Mouse (Mus musculus) A20 (cell line): ENCODE results near the gene Sorcs2.

Experiments
- DNase-seq: peaks from one replicate; pipeline ENCODE4 v3.0.0-alpha.2; 2011; ENCODE audit warnings: low read depth, low spot score

Sorcs2 gene

GRCm38 (mm10) chr5:36007649-36008048, 390.3 kb downstream of the Sorcs2 start:
- DNase-seq, result no peak

- no peak for DNase-seq
These were observed 391.4 kb downstream of the Sorcs2 start for GRCm38 (mm10) chr5:36006586-36006985.

DNA sequence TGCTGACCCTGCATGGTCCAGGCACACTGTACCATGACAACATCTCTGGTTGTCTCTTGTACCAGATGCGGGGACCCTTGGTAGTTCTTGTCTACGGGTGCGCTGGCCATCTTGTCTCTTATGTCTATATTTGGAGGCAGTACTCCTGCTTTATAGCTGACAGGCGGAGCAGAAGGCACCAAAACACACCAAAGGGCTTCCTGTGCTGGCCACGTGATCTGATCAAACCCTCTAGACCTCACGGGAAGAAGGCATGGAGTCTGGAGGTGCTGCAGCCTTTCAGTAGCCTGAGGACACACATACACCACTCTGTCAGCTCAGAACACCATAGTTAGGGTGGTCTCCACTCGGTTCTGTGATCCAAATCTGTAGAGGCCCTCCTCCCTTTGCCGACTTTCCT, 391.8 kb downstream of the Sorcs2 start:
- DNase-seq, result no peak

- DNase-seq, result no peak
These were observed 394.1 kb downstream of the Sorcs2 start for GRCm38 (mm10) chr5:36003797-36004196.

DNA sequence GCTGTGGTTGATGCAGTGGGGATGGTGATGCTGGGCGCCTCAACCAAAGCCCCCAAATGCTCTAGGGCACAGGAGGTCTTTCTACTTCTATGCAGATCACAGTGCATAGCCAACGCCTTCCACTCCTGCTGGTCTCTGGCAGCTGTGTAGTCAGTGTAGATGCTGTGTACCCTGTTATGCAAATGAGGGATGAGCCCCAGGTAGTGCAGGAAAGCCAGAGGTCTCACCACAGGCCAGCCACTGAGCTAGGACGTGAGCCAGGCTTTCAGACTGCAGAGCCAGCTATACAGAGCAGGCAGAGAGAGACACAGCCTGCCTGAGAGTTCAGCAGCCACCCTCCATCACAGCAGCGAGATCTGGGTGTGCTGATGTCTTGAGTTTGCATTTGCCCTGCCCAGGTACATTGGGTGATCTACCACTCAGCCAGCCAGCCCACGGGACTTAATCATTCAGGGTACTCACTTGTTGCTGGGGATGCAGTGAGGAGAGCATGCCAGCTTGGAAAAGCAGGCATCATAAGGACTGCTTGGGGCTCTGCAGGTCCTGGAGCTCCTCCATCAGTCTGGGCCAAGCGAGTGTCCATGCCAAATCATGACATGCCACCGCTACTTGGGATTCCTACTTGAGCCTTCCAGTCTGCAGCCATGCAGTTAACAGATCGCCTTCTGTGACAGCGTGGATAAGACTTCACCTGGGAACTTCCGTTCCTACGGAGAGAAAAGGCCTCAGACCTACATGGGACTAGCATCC, 407.8 kb downstream of the Sorcs2 start:
- DNase-seq, result peak; percentile 78

DNA sequence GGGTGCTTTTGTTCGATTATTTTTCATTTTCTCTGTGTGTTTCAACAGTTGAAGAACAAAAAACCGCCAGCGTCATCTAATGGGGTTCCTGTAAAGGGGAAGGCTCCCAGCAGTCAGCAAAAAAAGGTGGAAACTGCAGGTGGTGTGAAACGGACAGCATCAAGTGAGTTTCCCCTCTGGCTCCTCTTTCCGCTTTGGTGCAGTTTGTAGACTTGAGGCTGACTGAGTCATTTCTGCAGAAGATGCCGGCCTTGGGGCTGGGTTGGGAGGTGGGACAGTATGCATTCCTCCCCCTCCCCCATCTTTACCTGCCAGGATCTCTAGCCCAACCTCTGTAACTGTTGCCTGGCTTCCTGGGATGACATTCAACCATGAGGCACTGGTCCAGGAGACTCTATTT, 408.4 kb downstream of the Sorcs2 start:
- DNase-seq, result peak; percentile 55

DNA sequence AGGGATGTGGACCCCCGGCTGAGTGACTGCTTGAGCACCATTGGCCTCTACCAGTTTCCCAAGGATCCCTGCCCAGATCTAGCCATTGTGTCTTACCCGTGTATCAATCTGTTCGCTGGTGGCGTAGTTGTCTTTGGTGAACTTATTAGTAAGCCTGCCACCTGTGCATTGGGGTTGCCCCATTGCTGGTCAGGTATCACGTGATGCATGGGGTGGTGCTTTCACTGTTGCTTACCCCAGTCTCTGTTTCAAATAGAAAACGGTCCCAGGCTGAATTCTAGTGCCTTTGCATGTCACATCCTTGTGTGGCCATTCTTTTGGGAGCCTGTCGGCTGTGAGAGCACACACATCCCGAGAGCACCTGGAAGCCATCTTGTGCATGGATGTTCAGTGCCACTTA, 409.9 kb downstream of the Sorcs2 start:
- DNase-seq, result peak; percentile 74

DNA sequence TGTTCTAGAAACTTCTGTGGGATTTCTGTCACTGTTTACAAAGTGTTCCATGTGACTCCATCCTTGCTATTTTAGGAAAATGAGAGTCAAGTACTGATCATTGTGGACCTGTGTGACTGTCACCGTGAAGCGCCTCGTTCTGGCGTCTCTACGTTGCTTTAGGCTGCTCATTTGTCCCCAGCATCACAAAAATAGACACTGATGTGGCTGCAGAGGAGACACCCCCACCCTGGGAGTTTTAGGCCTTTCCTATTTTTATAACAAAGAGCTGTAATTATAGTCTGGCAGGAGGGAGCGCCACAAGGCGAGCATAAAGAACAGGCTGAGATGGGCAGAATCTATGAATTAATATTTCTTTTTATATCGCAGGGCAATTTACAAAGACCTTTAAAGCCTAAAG, 412.3 kb downstream of the Sorcs2 start:
- DNase-seq, result no peak

- DNase-seq, result peak; percentile 73
These were observed 416.0 kb downstream of the Sorcs2 start for GRCm38 (mm10) chr5:35981976-35982375.

DNA sequence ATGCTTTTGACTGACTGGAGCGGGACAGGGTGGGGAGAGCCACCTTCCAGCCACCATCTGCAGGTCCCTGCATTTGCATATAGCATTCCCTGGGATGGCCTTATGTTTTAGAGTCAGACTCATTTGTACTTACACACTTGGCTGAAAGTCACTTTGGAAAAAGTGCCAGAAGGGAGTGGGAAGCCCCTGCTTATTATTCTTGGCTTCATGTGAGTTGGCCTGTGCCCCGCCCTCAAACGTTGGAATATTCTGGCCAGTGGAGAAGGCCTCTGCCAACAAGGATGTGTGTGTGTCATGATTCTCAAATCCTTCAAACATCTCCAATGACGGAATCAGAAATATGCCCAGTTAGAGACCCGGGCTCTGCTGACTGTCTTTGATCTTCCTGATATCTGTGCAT, 416.6 kb downstream of the Sorcs2 start:
- no peak for DNase-seq

- DNase-seq, result no peak
These were observed 417.4 kb downstream of the Sorcs2 start for GRCm38 (mm10) chr5:35980542-35980941.

GRCm38 (mm10) chr5:35975681-35976080, 422.3 kb downstream of the Sorcs2 start:
- DNase-seq, result peak; percentile 58

DNA sequence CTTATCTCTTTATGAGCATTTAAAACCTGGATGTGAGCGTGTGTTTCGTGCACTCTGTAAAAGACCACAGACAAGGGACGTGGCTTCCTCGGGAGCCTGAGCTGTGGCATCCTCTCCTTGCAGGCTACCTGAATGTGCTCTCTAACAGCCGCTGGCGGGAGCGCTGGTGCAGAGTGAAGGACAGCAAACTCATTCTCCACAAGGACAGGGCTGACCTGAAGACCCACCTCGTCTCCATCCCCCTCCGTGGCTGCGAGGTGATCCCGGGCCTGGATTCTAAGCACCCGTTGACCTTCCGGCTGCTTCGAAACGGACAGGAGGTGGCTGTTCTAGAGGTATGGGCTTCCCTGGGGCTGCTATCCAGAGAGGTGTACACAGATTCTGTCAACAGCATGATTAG, 423.7 kb downstream of the Sorcs2 start:
- DNase-seq, result no peak

DNA sequence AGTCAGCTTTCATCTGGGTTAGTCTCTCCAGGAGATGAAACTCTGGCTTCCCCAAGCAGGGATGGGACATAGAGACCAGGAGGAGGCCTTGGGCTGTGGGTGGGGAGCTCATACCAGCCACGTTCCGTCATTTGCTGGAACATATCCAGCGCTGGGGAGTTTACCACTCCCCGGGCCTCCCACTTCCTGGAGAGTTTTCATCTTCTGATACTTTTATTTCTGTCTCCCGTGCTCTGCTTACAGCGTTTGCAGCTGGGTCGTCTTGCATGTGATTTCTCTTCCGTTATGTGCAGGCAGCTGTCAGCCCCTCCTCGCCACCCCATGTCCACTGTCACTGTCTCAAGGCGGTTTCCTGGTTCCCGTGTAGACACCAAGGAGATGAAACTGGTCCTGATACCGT, 424.1 kb downstream of the Sorcs2 start:
- peak; percentile 12 for DNase-seq

DNA sequence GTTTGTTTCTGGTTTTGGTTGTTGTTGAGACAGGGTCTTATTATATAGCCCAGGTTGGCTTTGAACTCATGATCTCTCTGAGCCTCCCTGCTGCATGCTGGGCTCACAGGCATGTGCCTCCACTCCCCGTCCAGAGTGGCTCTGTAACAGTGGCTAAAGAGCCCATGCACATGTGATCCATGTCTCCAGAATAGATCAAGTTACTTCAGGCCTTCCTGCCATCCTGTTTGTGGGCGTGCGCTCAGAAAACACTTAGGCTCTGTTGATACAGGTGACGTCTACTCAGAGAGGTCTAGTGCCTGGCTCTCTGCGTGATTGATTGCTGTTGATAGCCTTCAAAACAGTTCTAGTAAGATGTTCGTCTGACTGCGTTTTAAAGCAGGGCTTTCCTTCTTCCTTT, 425.2 kb downstream of the Sorcs2 start:
- DNase-seq, result no peak

DNA sequence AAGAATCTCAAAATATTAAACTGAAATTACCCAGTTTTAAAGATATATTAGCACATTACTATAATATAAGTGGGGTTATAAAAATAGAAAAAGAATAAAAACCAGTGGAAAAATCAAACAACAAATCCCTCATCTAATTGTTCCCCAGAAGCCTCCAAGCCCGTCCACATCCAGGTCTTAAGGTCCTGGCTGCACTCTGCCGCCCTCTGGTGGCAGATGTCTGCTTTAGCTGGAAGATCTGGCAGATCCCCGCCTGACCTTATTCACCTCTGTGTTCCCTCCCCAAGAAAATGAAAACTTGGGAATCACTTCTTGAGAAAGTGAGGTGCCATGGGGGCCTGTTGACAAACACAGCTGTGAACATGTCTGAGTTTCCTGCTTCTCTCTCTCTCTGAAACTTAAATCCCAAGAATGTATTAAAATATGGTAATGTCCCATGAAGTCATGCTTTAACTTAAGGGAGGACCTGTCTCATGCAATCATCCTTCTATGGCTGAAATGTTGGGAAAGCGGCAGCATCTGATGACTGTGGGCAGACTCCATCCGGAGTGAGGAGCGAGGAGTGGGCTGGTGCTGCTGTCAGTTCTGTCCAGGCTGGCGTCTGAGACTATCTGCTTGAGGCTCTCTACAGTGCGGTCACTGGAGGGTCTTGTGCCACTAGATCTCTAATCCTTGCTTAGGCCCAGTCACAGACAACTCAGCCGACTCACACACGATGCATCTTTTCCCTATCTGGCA, 425.9 kb downstream of the Sorcs2 start:
- peak; percentile 51 for DNase-seq

DNA sequence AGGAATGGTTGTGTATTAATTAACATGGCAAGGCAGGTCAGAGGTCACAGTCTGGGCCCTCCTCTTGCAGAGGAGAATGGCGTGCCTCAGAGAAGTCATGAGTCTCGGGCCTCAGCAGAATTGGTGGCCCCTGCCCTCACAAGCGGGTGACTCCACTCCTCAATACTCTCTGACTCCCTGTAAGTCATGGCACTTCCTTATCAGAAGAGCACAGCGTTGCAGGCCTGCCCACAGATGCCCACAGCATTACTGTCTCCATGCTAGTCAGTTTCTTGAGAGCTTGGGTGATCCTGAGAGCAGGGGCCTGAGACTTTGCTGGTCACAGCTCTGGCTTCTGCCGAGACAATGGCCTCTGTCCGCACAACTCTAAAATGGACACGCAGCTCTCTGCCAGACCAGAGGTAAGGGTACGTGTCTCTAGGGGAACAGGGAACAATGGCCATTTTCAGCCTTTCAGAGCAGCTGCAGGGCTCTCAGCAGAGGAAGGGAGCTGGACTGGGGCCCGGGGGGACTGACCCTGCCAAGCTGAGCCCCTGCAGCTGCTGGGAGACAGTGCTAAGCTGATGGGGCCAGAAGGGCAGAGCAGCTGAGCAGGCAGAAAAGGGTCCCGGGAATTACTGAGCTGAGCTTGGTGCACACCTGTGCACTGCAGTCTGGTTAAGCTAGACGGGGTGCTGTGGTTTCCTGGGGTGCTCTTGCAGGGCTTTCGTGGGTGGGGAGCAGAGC, 427.4 kb downstream of the Sorcs2 start:
- DNase-seq, result no peak

DNA sequence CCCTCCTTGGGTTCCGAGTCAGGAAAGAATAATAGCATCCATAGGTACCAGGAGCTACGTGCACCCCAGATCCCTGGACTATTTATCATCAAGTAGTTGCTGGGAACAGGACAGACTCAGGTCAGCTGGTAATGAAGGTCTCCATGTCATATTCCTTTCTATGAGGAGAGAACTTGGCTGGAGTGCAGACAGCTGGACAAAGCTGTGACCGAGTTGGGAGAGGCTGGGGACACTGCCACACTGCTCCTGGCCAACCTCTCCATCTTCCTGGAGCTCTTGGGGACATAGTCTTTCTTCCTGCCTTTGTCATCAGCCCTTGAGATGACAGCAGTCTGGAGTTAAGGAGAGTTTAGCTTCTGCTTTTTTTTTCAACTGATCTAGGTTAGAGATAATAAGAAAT, 428.1 kb downstream of the Sorcs2 start:
- DNase-seq, result no peak
